Mouse (Mus musculus): ENCODE data around the gene Gm6096. TPM values are rescaled to one million over a fixed set of nuclear protein-coding genes. Genes with fewer than 3 reads are reported as not detected.
"Not testable (repeated sequence)": the region's sequence is repeated elsewhere in the genome, so short reads cannot be mapped to it uniquely, and the experiment has no call there.

The Gm6096 gene
- not detected in 2 replicates for polyA plus RNA-seq (2014; fragmentation: Nextera tagmentation; extraction: Ambion mirVana)

GRCm38 (mm10) chr7:34250738-34251137 lies at the start of gene Gm6096:
TSS of gene Gm6096 (plus strand) at chr7:34251038.
- DNase-seq (ENCODE audit: low spot score) (no peak), ATAC-seq (replicated peaks; ENCODE audit: insufficient number of reproducible peaks, low FRiP score, low TSS enrichment, low read depth) (no peak)
- H3K27ac ChIP-seq (replicated peaks; ENCODE audit: low read depth, low read length), result no peak within 1 kb of the TSS
- WGBS, result 89% methylated on average over 7 of the region's 7 CpGs
- H3K9ac ChIP-seq (replicated peaks; ENCODE audit: low read length), result no peak within 1 kb of the TSS
- H3K4me1 ChIP-seq (ENCODE audit: control insufficient read depth, insufficient read depth, low read length), result no peaks in the 10 kb centered on the region
- no peaks in the 10 kb centered on the region for H3K27me3 ChIP-seq (ENCODE audit: control insufficient read depth, insufficient read depth, low read length)
- H3K4me3 ChIP-seq (ENCODE audit: low read depth, low read length), result no peak within 1 kb of the TSS
- no peaks in the 10 kb centered on the region for H3K36me3 ChIP-seq (replicated peaks; ENCODE audit: control insufficient read depth, insufficient read depth, low read depth, low read length)
- no peaks in the 10 kb centered on the region for H3K9me3 ChIP-seq (replicated peaks; ENCODE audit: control insufficient read depth, low read length)
- H3K4me2 ChIP-seq (ENCODE audit: low read depth, low read length), result no peak within 1 kb of the TSS

- H3K9me3 ChIP-seq (replicated peaks; ENCODE audit: control insufficient read depth, low read length); H3K4me1 ChIP-seq (ENCODE audit: control insufficient read depth, insufficient read depth, low read length); H3K9ac ChIP-seq (replicated peaks; ENCODE audit: low read length); ATAC-seq (replicated peaks; ENCODE audit: insufficient number of reproducible peaks, low FRiP score, low TSS enrichment, low read depth); H3K27ac ChIP-seq (replicated peaks; ENCODE audit: low read depth, low read length); DNase-seq (ENCODE audit: low spot score); H3K4me3 ChIP-seq (ENCODE audit: low read depth, low read length); H3K4me2 ChIP-seq (ENCODE audit: low read depth, low read length); H3K27me3 ChIP-seq (ENCODE audit: control insufficient read depth, insufficient read depth, low read length): not testable (repeated sequence)
- 91% methylated on average over 10 of the region's 10 CpGs for WGBS
- peaks cover 19% of the 10 kb centered on the region for H3K36me3 ChIP-seq (replicated peaks; ENCODE audit: control insufficient read depth, insufficient read depth, low read depth, low read length)
These were observed 48.7 kb upstream of the Gm6096 start for GRCm38 (mm10) chr7:34202147-34202546.

DNA sequence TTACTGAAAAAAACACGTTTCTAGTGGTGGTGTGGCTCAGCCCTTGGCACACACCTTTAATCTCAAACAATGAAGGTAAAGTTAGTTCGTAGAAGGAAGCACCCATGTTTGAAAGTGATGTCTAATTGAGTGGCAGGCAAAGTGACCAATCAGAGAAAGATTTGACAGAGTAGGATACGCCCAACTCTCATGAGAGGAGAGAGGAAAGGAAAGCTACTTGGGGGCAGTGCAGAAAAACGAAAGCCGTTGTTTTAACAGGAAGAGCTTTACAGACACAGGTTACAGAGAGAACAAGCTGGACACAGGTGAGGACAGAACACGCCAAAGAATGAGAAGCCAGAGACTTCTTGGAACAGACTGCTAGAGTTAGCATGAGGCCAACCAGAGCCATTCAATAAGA lies 44.5 kb upstream of the Gm6096 start:
- H3K4me2 ChIP-seq (ENCODE audit: low read depth, low read length), result no peak overlapping the region

GRCm38 (mm10) chr7:34208027-34208745 lies 42.7 kb upstream of the Gm6096 start:
- no peak for ATAC-seq (replicated peaks; ENCODE audit: insufficient number of reproducible peaks, low FRiP score, low TSS enrichment, low read depth)
- H3K4me1 ChIP-seq (ENCODE audit: control insufficient read depth, insufficient read depth, low read length), result no peaks in the 10 kb centered on the region
- 88% methylated on average over 9 of the region's 9 CpGs for WGBS
- H3K36me3 ChIP-seq (replicated peaks; ENCODE audit: control insufficient read depth, insufficient read depth, low read depth, low read length), result peaks cover 17% of the 10 kb centered on the region
- no peak for DNase-seq (ENCODE audit: low spot score)
- H3K27ac ChIP-seq (replicated peaks; ENCODE audit: low read depth, low read length), result no peak overlapping the region
- H3K4me3 ChIP-seq (ENCODE audit: low read depth, low read length), result no peak overlapping the region
- no peak overlapping the region for H3K4me2 ChIP-seq (ENCODE audit: low read depth, low read length)
- no peaks in the 10 kb centered on the region for H3K9me3 ChIP-seq (replicated peaks; ENCODE audit: control insufficient read depth, low read length)
- H3K9ac ChIP-seq (replicated peaks; ENCODE audit: low read length), result no peak overlapping the region
- H3K27me3 ChIP-seq (ENCODE audit: control insufficient read depth, insufficient read depth, low read length), result no peaks in the 10 kb centered on the region

More for the DNA sequence above, 44.5 kb upstream of the Gm6096 start:
- Histone ChIP-seq H3K36me3 (replicated peaks; ENCODE audit: control insufficient read depth, insufficient read depth, low read depth, low read length) (peaks cover 21% of the 10 kb centered on the region), H3K9ac (replicated peaks; ENCODE audit: low read length) (no peak overlapping the region), H3K4me1 (ENCODE audit: control insufficient read depth, insufficient read depth, low read length) (no peaks in the 10 kb centered on the region), H3K27ac (replicated peaks; ENCODE audit: low read depth, low read length) (no peak overlapping the region), H3K4me3 (ENCODE audit: low read depth, low read length) (no peak overlapping the region), H3K27me3 (ENCODE audit: control insufficient read depth, insufficient read depth, low read length) (no peaks in the 10 kb centered on the region), H3K9me3 (replicated peaks; ENCODE audit: control insufficient read depth, low read length) (no peaks in the 10 kb centered on the region)
- ATAC-seq (replicated peaks; ENCODE audit: insufficient number of reproducible peaks, low FRiP score, low TSS enrichment, low read depth) (no peak), DNase-seq (ENCODE audit: low spot score) (no peak)
- WGBS, result 92% methylated on average over 6 of the region's 6 CpGs

GRCm38 (mm10) chr7:34213281-34213680 lies 37.6 kb upstream of the Gm6096 start:
- ATAC-seq (replicated peaks; ENCODE audit: insufficient number of reproducible peaks, low FRiP score, low TSS enrichment, low read depth), result no peak
- H3K4me2 ChIP-seq (ENCODE audit: low read depth, low read length), result no peak overlapping the region
- no peaks in the 10 kb centered on the region for H3K27me3 ChIP-seq (ENCODE audit: control insufficient read depth, insufficient read depth, low read length)
- no peak overlapping the region for H3K27ac ChIP-seq (replicated peaks; ENCODE audit: low read depth, low read length)
- 90% methylated on average over 7 of the region's 7 CpGs for WGBS
- H3K4me3 ChIP-seq (ENCODE audit: low read depth, low read length), result no peak overlapping the region
- H3K36me3 ChIP-seq (replicated peaks; ENCODE audit: control insufficient read depth, insufficient read depth, low read depth, low read length), result peaks cover 9% of the 10 kb centered on the region; the same call in 1 of the 2 replicates
- DNase-seq (ENCODE audit: low spot score), result no peak
- H3K9ac ChIP-seq (replicated peaks; ENCODE audit: low read length), result no peak overlapping the region
- no peaks in the 10 kb centered on the region for H3K9me3 ChIP-seq (replicated peaks; ENCODE audit: control insufficient read depth, low read length)
- H3K4me1 ChIP-seq (ENCODE audit: control insufficient read depth, insufficient read depth, low read length), result no peaks in the 10 kb centered on the region

DNA sequence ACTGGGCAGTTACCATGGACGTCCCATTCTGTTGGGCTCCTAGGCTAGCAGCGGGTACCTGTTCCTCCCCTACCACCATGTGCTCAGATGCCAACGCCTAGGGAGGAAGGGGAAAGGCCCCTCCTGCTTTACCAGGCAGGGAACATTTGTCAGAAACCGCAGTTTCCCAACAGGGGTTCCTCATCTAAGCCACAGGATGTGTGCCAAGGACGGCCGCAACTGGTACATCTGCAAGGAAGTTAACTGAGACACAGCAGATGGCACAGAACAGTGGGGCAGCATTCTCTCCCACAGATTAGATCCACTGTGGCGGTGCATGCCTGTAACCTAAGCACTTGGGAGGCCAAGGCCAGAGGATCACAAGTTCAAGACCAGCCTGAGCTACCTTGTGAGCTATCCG lies 36.2 kb upstream of the Gm6096 start:
- H3K36me3 ChIP-seq (replicated peaks; ENCODE audit: control insufficient read depth, insufficient read depth, low read depth, low read length), result peaks cover 9% of the 10 kb centered on the region; the same call in 1 of the 2 replicates
- H3K27ac ChIP-seq (replicated peaks; ENCODE audit: low read depth, low read length), result no peak overlapping the region
- 88% methylated on average over 8 of the region's 8 CpGs for WGBS

GRCm38 (mm10) chr7:34215481-34215880 lies 35.4 kb upstream of the Gm6096 start:
- H3K36me3 ChIP-seq (replicated peaks; ENCODE audit: control insufficient read depth, insufficient read depth, low read depth, low read length), result peaks cover 9% of the 10 kb centered on the region
- ATAC-seq (replicated peaks; ENCODE audit: insufficient number of reproducible peaks, low FRiP score, low TSS enrichment, low read depth) (no peak), DNase-seq (ENCODE audit: low spot score) (no peak)
- no peak overlapping the region for H3K27ac ChIP-seq (replicated peaks; ENCODE audit: low read depth, low read length)
- no peak overlapping the region for H3K4me2 ChIP-seq (ENCODE audit: low read depth, low read length)
- WGBS, result 78% methylated on average over 9 of the region's 9 CpGs
- H3K9me3 ChIP-seq (replicated peaks; ENCODE audit: control insufficient read depth, low read length), result no peaks in the 10 kb centered on the region
- H3K4me3 ChIP-seq (ENCODE audit: low read depth, low read length), result no peak overlapping the region
- no peaks in the 10 kb centered on the region for H3K4me1 ChIP-seq (ENCODE audit: control insufficient read depth, insufficient read depth, low read length)
- no peak overlapping the region for H3K9ac ChIP-seq (replicated peaks; ENCODE audit: low read length)
- no peaks in the 10 kb centered on the region for H3K27me3 ChIP-seq (ENCODE audit: control insufficient read depth, insufficient read depth, low read length)

More for the DNA sequence above, 36.2 kb upstream of the Gm6096 start:
- Histone ChIP-seq H3K4me1 (ENCODE audit: control insufficient read depth, insufficient read depth, low read length) (no peaks in the 10 kb centered on the region), H3K9ac (replicated peaks; ENCODE audit: low read length) (no peak overlapping the region), H3K9me3 (replicated peaks; ENCODE audit: control insufficient read depth, low read length) (no peaks in the 10 kb centered on the region), H3K4me3 (ENCODE audit: low read depth, low read length) (no peak overlapping the region), H3K4me2 (ENCODE audit: low read depth, low read length) (no peak overlapping the region), H3K27me3 (ENCODE audit: control insufficient read depth, insufficient read depth, low read length) (no peaks in the 10 kb centered on the region)
- DNase-seq (ENCODE audit: low spot score) (no peak), ATAC-seq (replicated peaks; ENCODE audit: insufficient number of reproducible peaks, low FRiP score, low TSS enrichment, low read depth) (no peak)

DNA sequence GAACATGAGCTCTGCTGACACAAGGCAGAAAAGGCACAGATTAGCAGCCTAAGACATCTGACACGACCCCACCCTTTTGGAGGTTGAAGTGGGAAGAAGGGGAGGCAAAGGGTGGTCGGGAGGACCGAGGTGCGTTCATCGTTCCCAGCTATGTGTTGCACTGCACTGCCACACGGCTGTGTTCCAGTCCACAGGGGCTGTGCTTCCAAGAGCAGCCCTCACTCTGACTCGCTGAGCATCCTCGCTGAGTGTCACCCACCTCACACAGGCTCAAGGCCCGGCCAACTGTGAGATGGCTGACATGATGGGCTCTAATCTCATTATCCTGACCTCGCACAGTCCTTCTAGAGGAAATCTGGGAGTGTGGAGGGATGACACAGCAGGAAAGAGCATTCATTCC lies 34.4 kb upstream of the Gm6096 start:
- Histone ChIP-seq H3K9me3 (replicated peaks; ENCODE audit: control insufficient read depth, low read length) (no peaks in the 10 kb centered on the region), H3K9ac (replicated peaks; ENCODE audit: low read length) (no peak overlapping the region), H3K4me3 (ENCODE audit: low read depth, low read length) (no peak overlapping the region), H3K4me1 (ENCODE audit: control insufficient read depth, insufficient read depth, low read length) (no peaks in the 10 kb centered on the region), H3K27ac (replicated peaks; ENCODE audit: low read depth, low read length) (no peak overlapping the region), H3K27me3 (ENCODE audit: control insufficient read depth, insufficient read depth, low read length) (no peaks in the 10 kb centered on the region), H3K4me2 (ENCODE audit: low read depth, low read length) (no peak overlapping the region), H3K36me3 (replicated peaks; ENCODE audit: control insufficient read depth, insufficient read depth, low read depth, low read length) (peaks cover 9% of the 10 kb centered on the region)
- WGBS, result 87% methylated on average over 10 of the region's 10 CpGs
- ATAC-seq (replicated peaks; ENCODE audit: insufficient number of reproducible peaks, low FRiP score, low TSS enrichment, low read depth), result no peak
- no peak for DNase-seq (ENCODE audit: low spot score)

Measured in embryonic facial prominence, embryonic 11.5 days (tissue).